Mouse (Mus musculus): ENCODE measurements around the gene Synpo2l. TPM values are rescaled to one million over a fixed set of nuclear protein-coding genes. Genes with fewer than 3 reads are reported as not detected.
"Not testable (repeated sequence)": the region's sequence is repeated elsewhere in the genome, so short reads cannot be mapped to it uniquely, and the experiment has no call there.

The Synpo2l gene
- 0.41 and 0.51 TPM in 2 replicates for polyA plus RNA-seq (2015; fragmentation: Nextera tagmentation; extraction: Ambion mirVana)

DNA sequence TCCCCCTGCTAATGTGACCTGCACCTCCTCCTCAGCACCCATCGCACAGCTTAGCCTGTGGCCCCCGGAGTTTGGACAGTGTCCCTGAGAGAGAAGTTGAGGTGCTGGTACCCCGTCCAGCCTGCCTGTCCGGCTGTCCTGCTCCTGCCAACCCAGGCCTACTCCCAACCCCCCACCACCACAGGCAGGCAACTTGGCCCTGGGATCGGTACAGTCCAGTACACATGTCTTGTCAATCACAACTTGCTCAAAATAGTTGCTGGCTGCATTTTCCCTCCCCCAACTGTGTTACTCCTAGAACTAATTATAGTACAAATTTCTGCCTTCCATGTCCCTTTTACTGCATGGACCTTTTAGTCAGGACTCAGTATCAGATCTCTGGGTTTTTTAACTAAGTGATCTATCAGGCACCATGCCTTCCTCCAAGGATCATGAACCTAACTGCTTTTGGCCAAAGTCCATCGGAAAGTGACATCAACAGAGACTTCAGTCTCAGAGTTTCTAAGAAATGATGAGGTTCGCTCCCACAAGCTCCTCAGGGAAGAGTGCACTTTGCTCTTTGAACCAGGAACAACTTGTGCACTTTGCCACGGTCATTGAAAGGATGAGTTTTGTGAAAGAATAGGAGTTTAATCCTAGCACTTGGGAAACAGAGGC, at the start of gene Synpo2l:
Synpo2l (minus strand) TSS at position 201 of the 657 bp plus-strand sequence.
- no peak for DNase-seq
- Histone ChIP-seq H3K4me2 (no peak within 1 kb of the TSS), H3K9ac (no peak within 1 kb of the TSS), H3K27ac (no peak within 1 kb of the TSS), H3K27me3 (peaks cover 65% of the 10 kb centered on the region), H3K9me3 (replicated peaks) (no peaks in the 10 kb centered on the region), H3K36me3 (no peaks in the 10 kb centered on the region), H3K4me1 (replicated peaks) (peaks cover 7% of the 10 kb centered on the region; the same call in 1 of the 2 replicates), H3K4me3 (replicated peaks) (no peak within 1 kb of the TSS)
- WGBS (ENCODE audit: insufficient replicate concordance), result 58% methylated on average over 8 of the region's 8 CpGs
- no peak for ATAC-seq (ENCODE audit: low read depth)

GRCm38 (mm10) chr14:20713832-20714231, 45.7 kb upstream of the Synpo2l start:
- Histone ChIP-seq H3K4me1 (replicated peaks) (peaks cover 46% of the 10 kb centered on the region), H3K9ac (0 out of 2 replicates have a peak overlapping the region, but pooled peaks have one; percentile 17), H3K27ac (no peak overlapping the region), H3K36me3 (peaks cover 82% of the 10 kb centered on the region), H3K27me3 (no peaks in the 10 kb centered on the region), H3K4me3 (replicated peaks) (no peak overlapping the region), H3K9me3 (replicated peaks) (no peaks in the 10 kb centered on the region), H3K4me2 (no peak overlapping the region)
- ATAC-seq (ENCODE audit: low read depth), result no peak
- DNase-seq, result no peak
- WGBS (ENCODE audit: insufficient replicate concordance), result 59% methylated on average over 11 of the region's 11 CpGs

DNA sequence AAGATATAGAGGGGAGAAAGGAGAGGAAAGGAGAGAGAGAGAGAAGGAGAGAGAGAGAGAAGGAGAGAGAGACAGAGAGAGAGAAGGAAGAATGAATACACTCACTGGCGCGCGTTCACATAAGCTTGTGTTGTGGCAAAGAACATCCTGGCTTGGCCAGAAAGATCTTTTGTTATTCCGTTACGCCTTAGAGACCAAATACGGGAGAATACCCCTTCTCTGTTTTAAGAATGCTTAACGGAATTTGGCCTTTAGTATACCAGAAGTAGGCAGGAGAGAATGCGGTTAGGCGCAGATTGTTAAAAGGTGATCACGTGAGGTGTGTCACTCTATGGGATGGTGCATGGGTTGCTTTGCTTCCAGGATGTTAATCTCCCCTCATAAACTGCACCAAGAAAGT, 40.1 kb upstream of the Synpo2l start:
- ATAC-seq (ENCODE audit: low read depth) (no peak), DNase-seq (no peak)
- Histone ChIP-seq H3K4me2 (peak overlapping the region; percentile 99), H3K9me3 (replicated peaks) (no peaks in the 10 kb centered on the region), H3K27me3 (no peaks in the 10 kb centered on the region), H3K36me3 (peaks cover 43% of the 10 kb centered on the region), H3K4me3 (replicated peaks) (peak overlapping the region; percentile 97), H3K9ac (peak overlapping the region; percentile 97), H3K4me1 (replicated peaks) (peaks cover 57% of the 10 kb centered on the region), H3K27ac (no peak overlapping the region; the same call in 1 of the 2 replicates)
- 22% methylated on average over 10 of the region's 10 CpGs for WGBS (ENCODE audit: insufficient replicate concordance)

- peak within 1 kb of the TSS; percentile 97 for H3K4me3 ChIP-seq (replicated peaks)
- H3K9ac ChIP-seq, result peak within 1 kb of the TSS; percentile 97
- H3K27me3 ChIP-seq, result no peaks in the 10 kb centered on the region
- H3K27ac ChIP-seq, result peak within 1 kb of the TSS; percentile 86
- H3K9me3 ChIP-seq (replicated peaks), result no peaks in the 10 kb centered on the region
- under 1% methylated on average over 80 of the region's 80 CpGs for WGBS (ENCODE audit: insufficient replicate concordance)
- ATAC-seq (ENCODE audit: low read depth) (peak; percentile 88), DNase-seq (peak; percentile 76)
- H3K4me2 ChIP-seq, result peak within 1 kb of the TSS; percentile 99
- peaks cover 56% of the 10 kb centered on the region for H3K4me1 ChIP-seq (replicated peaks)
- peaks cover 36% of the 10 kb centered on the region for H3K36me3 ChIP-seq
Measured at GRCm38 (mm10) chr14:20707201-20708190, 39.3 kb upstream of the Synpo2l start, which contains the start of gene Zswim8. TSS of gene Zswim8 (plus strand) at chr14:20707552.

GRCm38 (mm10) chr14:20703461-20703860, 35.3 kb upstream of the Synpo2l start:
- not testable (repeated sequence) for DNase-seq; ATAC-seq (ENCODE audit: low read depth); H3K9me3 ChIP-seq (replicated peaks); H3K27me3 ChIP-seq
- Histone ChIP-seq H3K9ac (peak overlapping the region; percentile 88), H3K4me1 (replicated peaks) (peaks cover 71% of the 10 kb centered on the region), H3K4me2 (peak overlapping the region; percentile 78), H3K4me3 (replicated peaks) (peak overlapping the region; percentile 93), H3K27ac (peak overlapping the region; percentile 93), H3K36me3 (peaks cover 33% of the 10 kb centered on the region)
- WGBS (ENCODE audit: insufficient replicate concordance), result 5% methylated on average over 8 of the region's 8 CpGs

- no peaks in the 10 kb centered on the region for H3K9me3 ChIP-seq (replicated peaks)
- WGBS (ENCODE audit: insufficient replicate concordance), result under 1% methylated on average over 61 of the region's 61 CpGs
- ATAC-seq (ENCODE audit: low read depth), result peak; percentile 81
- peaks cover 39% of the 10 kb centered on the region for H3K36me3 ChIP-seq
- peak within 1 kb of the TSS; percentile 78 for H3K4me2 ChIP-seq
- H3K27ac ChIP-seq, result peak within 1 kb of the TSS; percentile 93
- H3K4me3 ChIP-seq (replicated peaks), result peak within 1 kb of the TSS; percentile 93
- peaks cover 71% of the 10 kb centered on the region for H3K4me1 ChIP-seq (replicated peaks)
- peak within 1 kb of the TSS; percentile 88 for H3K9ac ChIP-seq
- DNase-seq, result peak; percentile 81
- no peaks in the 10 kb centered on the region for H3K27me3 ChIP-seq
Measured at GRCm38 (mm10) chr14:20702741-20703381, 34.7 kb upstream of the Synpo2l start, which contains the start of gene Chchd1. TSS of gene Chchd1 (plus strand) at chr14:20703006.

DNA sequence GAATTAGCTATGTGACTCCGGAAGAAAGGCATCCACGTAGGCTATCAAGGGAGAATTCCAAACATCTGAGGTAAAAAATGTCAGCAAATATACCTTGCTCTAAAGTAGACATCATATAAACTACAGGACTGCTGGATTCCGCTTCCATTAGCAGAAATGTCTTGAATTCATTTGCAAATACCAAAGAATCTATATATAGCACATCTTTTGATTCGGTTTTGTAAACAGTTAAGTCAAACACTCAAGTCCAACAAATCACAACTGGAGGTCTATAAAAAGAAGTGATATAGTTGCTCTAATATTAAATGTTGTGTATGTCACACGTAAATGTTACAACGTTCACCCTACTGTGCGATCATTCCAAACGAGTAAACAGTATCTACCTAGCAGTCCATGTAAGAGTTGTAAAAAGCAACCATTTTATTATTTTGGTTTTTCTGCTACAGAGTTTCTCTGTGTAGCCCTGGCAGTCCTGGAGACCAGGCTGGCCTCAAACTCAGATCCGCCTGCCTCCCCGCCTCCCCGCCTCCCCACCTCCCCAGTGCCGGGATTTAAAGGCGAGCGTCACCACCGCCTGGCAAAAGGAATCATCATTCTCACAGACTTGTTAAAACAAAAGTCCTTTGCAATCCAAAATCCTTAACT, 34.1 kb upstream of the Synpo2l start:
- peaks cover 74% of the 10 kb centered on the region for H3K4me1 ChIP-seq (replicated peaks)
- ATAC-seq (ENCODE audit: low read depth) (peak; percentile 22; the same call in 1 of the 2 replicates), DNase-seq (no peak)
- H3K4me2 ChIP-seq, result peak overlapping the region; percentile 78
- peak overlapping the region; percentile 88 for H3K9ac ChIP-seq
- no peaks in the 10 kb centered on the region for H3K9me3 ChIP-seq (replicated peaks)
- H3K27me3 ChIP-seq, result no peaks in the 10 kb centered on the region
- H3K27ac ChIP-seq, result peak overlapping the region; percentile 93
- H3K4me3 ChIP-seq (replicated peaks), result peak overlapping the region; percentile 93
- H3K36me3 ChIP-seq, result peaks cover 40% of the 10 kb centered on the region
- whole genome bisulfite sequencing (ENCODE audit: insufficient replicate concordance), result 10% methylated on average over 15 of the region's 15 CpGs

GRCm38 (mm10) chr14:20701554-20701953, 33.4 kb upstream of the Synpo2l start:
- 70% methylated on average over 8 of the region's 8 CpGs for WGBS (ENCODE audit: insufficient replicate concordance)
- peaks cover 75% of the 10 kb centered on the region for H3K4me1 ChIP-seq (replicated peaks)
- H3K4me3 ChIP-seq (replicated peaks), result peak overlapping the region; percentile 93
- H3K9me3 ChIP-seq (replicated peaks), result no peaks in the 10 kb centered on the region
- H3K27me3 ChIP-seq, result no peaks in the 10 kb centered on the region
- peak overlapping the region; percentile 78 for H3K4me2 ChIP-seq
- no peak for ATAC-seq (ENCODE audit: low read depth)
- H3K9ac ChIP-seq, result peak overlapping the region; percentile 88
- DNase-seq, result no peak
- H3K27ac ChIP-seq, result peak overlapping the region; percentile 93; the same call in 1 of the 2 replicates
- peaks cover 40% of the 10 kb centered on the region for H3K36me3 ChIP-seq

DNA sequence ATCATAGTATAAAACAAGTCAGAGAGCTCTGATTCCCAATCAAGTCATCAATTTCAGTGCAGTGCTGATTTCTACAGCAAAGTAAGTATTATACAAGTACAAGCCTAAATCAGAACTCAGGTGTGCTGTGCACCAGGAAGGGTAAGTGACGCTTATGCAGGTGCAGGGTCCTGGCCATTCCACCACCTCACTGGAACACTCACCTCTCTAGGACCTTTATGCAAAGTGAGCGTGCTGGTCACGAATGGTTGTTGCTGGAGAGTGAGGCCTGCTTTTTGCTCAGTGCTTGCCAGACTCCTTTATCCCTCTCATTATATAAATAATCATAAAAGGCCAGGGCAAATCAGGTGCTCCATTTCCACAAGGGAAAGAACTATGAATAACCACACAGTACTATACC, 32.2 kb upstream of the Synpo2l start:
- no peak for DNase-seq
- no peak overlapping the region for H3K4me2 ChIP-seq
- no peaks in the 10 kb centered on the region for H3K9me3 ChIP-seq (replicated peaks)
- WGBS (ENCODE audit: insufficient replicate concordance), result 87% methylated on average over 3 of the region's 3 CpGs
- no peak for ATAC-seq (ENCODE audit: low read depth)
- peaks cover 37% of the 10 kb centered on the region for H3K36me3 ChIP-seq
- H3K27ac ChIP-seq, result no peak overlapping the region
- H3K4me3 ChIP-seq (replicated peaks), result no peak overlapping the region
- H3K4me1 ChIP-seq (replicated peaks), result peaks cover 81% of the 10 kb centered on the region
- no peaks in the 10 kb centered on the region for H3K27me3 ChIP-seq
- no peak overlapping the region for H3K9ac ChIP-seq

- peaks cover 33% of the 10 kb centered on the region for H3K36me3 ChIP-seq
- 0 out of 2 replicates have a peak overlapping the region, but pooled peaks have one; percentile 11 for H3K27ac ChIP-seq
- peak overlapping the region; percentile 87; the same call in 1 of the 2 replicates for H3K4me2 ChIP-seq
- DNase-seq (no peak), ATAC-seq (ENCODE audit: low read depth) (no peak)
- H3K9me3 ChIP-seq (replicated peaks), result no peaks in the 10 kb centered on the region
- no peak overlapping the region for H3K4me3 ChIP-seq (replicated peaks)
- H3K27me3 ChIP-seq, result no peaks in the 10 kb centered on the region
- WGBS (ENCODE audit: insufficient replicate concordance), result 43% methylated on average over 2 of the region's 2 CpGs
- H3K4me1 ChIP-seq (replicated peaks), result peaks cover 83% of the 10 kb centered on the region
- no peak overlapping the region for H3K9ac ChIP-seq
Measured at GRCm38 (mm10) chr14:20698515-20698914, 30.4 kb upstream of the Synpo2l start.
